Mouse (Mus musculus): ENCODE measurements around the gene Eno1.
A peak's percentile ranks its signal among the peaks of the same experiment; 100 is the strongest.

GRCm38 (mm10) chr4:150193915-150194314, 42.6 kb upstream of the Eno1 start:
- TF ChIP-seq CTCF (IDR thresholded peaks at IDR 0.05; ENCODE audit: control insufficient read depth, insufficient read depth, low read length) (peak; percentile 84), POLR2A (IDR thresholded peaks at IDR 0.05; ENCODE audit: borderline replicate concordance, control insufficient read depth, low read depth, low read length) (no peak)

Data from bone marrow, adult 2 months (tissue).